In the genomic region with DNA sequence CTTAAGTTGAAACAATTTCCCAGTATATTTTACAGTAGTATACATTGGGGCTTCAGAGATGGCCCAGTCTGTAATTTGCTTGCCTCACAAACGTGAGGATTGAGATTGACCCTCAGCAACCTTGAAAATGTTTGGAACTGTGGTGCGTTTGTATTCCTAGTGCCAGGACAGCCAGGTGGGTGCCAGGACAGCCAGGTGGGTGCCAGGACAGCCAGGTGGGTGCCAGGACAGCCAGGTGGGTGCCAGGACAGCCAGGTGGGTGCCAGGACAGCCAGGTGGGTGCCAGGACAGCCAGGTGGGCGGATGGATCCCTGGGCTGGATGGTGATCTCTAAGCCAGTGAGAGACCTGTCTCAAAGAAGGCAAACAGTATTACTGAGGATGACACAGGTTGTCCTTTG, we compare ENCODE assay signal across 7 mouse cellular contexts. TPM values are rescaled to one million over a fixed set of nuclear protein-coding genes. Genes with fewer than 3 reads are reported as not detected.
DNase-seq lines count a peak whose midpoint lies in the region; TF ChIP-seq lines count a peak whose summit lies in the region.
"Not testable (repeated sequence)": the region's sequence is repeated elsewhere in the genome, so short reads cannot be mapped to it uniquely, and the experiment has no call there.

No protein-coding gene starts in this region.

- not testable (repeated sequence) for H3K4me3 ChIP-seq in cerebellum, adult 2 months (replicated peaks; ENCODE audit: insufficient read depth, low read depth, low read length)

- peak overlapping the region; percentile 17 for H3K27ac ChIP-seq in cerebellum, adult 2 months (ENCODE audit: insufficient read depth, low read length)

- H3K27me3 ChIP-seq in cerebellum, adult 2 months (ENCODE audit: control insufficient read depth, insufficient read depth, low read length): not testable (repeated sequence)

- not testable (repeated sequence) for H3K4me1 ChIP-seq in cerebellum, adult 2 months (ENCODE audit: control insufficient read depth, insufficient read depth, low read length)

- TF ChIP-seq POLR2A in cerebellum, adult 2 months (IDR thresholded peaks at IDR 0.05; ENCODE audit: borderline replicate concordance, insufficient read depth, low read length): not testable (repeated sequence)

- WGBS in cerebellum, adult 2 months: 15% methylated on average over 3 of the region's 3 CpGs

- DNase-seq in brain, adult 2 months (ENCODE audit: low read depth, low spot score): peak; percentile 36
- peak; percentile 60 for DNase-seq in cerebellum, adult 11-12 months
- DNase-seq in cerebellum, adult 2 months: peak; percentile 54 to 57
- DNase-seq in cerebellum, adult 9-10 months: peak; percentile 64
- peak; percentile 6 to 11 for DNase-seq in cerebellum, postnatal 10 days
- DNase-seq in cerebellum, postnatal 25 days: peak; percentile 61 to 65
- peak; percentile 66 for DNase-seq in heart, adult 11 months

- TF ChIP-seq CTCF in cerebellum, adult 2 months (IDR thresholded peaks at IDR 0.05; ENCODE audit: borderline replicate concordance, insufficient read depth, low read depth, low read length): not testable (repeated sequence)

RNA-seq across cellular contexts. Expression of gene Fnip1, which starts 12.8 kb away (rescaled TPM):
- polyA plus RNA-seq in cerebellum, adult 2 months (2012; rRNA removed): 14.8 and 16.2 TPM in 2 replicates

Comparison
In these comparisons a context has a peak if more than half of its experiments do, and no peak if none do; other contexts are left out.
1. DNase-seq: peak in every context shown above with its lines; median percentile 66 in heart, adult 11 months; 64 in cerebellum, adult 9-10 months; 63 in cerebellum, postnatal 25 days; 60 in cerebellum, adult 11-12 months; 56 in cerebellum, adult 2 months; 36 in brain, adult 2 months; 8 in cerebellum, postnatal 10 days.